Mouse (Mus musculus): ENCODE results near the gene Trim46. TPM values are rescaled to one million over a fixed set of nuclear protein-coding genes. Genes with fewer than 3 reads are reported as not detected.

Gene Trim46
- polyA plus RNA-seq, 1 experiment from 2014 or later, result 1.9 TPM

DNA sequence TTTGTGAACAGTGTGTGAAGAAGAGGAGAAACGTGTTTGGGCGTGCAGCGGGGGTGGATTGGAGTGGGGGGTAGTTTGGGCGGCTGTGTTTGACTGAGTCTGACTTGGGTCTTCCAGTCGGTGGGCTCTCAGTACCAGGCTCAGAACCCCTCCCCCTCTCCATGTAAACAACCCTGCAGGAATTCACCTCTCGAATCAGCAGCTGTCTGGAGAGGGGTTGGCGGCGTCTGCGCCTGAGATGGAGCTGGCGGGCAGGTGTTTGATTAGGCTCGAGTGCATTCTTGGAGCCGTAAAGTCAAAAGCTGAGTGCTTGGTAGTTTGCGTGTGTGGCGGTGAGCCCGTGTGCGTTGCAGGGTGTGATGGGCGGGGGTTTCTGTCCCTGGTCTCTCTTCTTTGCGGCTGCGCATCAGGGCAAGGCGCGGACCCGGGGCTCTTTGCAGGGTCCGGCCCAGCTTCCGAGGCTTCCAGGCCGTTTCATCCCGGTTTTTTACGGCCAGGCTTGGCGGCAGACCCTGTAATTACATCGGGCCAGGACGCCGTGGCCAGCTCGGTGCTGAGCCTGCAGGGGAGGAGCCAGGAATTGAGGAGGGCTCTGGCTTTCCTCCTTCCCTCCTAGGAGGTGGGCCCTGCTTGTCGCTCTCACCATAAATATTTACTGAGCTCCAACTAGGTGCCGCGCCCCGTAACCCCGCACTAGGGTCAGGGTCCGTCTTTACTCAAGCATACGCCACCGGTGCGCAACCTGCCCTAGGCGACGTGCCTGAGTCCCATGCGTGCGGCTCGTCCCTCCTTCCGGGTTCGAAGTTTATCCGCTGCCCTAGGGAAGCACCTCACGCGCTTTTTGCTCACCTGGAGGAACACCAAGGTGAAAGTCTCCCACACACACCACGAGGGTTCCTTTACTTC, 34.8 kb upstream of the Trim46 start, which contains the start of gene Efna1:
Gene Efna1 (minus strand): TSS at position 537 of the 906 bp plus-strand sequence.
- WGBS, result under 1% methylated on average over 52 of the region's 52 CpGs
- peaks cover 65% of the 10 kb centered on the region for H3K4me1 ChIP-seq
- peak within 1 kb of the TSS; percentile 77 for H3K4me3 ChIP-seq
- H3K36me3 ChIP-seq, result peaks cover 7% of the 10 kb centered on the region
- H3K27me3 ChIP-seq (ENCODE audit: insufficient read depth, poor library complexity, severe bottlenecking), result 0 out of 2 replicates have a peak, but pooled peaks cover 13% of the 10 kb centered on the region
- H3K27ac ChIP-seq, result peak within 1 kb of the TSS; percentile 92
- DNase-seq (ENCODE audit: low spot score), result no peak
- H3K9me3 ChIP-seq, result no peaks in the 10 kb centered on the region

DNA sequence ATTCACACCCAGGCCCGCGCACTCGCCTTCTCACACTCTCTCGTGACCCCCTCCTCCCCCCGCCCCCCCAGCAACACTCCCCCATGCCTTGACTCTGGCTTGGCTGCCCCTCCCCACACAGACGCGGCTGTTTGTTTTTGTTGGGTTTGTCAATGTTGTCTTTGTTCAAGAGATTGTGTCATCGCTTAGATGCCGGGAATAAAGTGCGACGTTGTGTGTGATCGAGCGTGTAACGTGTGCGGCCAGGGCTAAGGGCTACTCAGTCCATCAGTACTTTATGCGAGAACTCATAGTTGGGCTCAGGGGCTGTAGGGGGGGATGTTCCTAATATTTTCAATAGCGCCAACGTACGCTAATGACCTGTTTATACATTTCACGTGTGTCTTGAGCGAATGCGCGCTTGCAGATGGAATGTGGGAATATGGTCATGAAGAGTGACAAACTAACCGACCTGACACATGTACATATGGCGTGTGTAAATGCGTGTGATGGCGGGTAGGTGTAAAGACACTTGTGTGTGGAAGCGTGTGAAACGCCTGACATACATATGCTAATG, 34.0 kb upstream of the Trim46 start:
- H3K9me3 ChIP-seq, result no peaks in the 10 kb centered on the region
- 0 out of 2 replicates have a peak, but pooled peaks cover 13% of the 10 kb centered on the region for H3K27me3 ChIP-seq (ENCODE audit: insufficient read depth, poor library complexity, severe bottlenecking)
- H3K4me3 ChIP-seq, result peak overlapping the region; percentile 77
- peaks cover 65% of the 10 kb centered on the region for H3K4me1 ChIP-seq
- DNase-seq (ENCODE audit: low spot score), result no peak
- WGBS, result under 1% methylated on average over 29 of the region's 29 CpGs
- H3K27ac ChIP-seq, result peak overlapping the region; percentile 92
- peaks cover 15% of the 10 kb centered on the region for H3K36me3 ChIP-seq

DNA sequence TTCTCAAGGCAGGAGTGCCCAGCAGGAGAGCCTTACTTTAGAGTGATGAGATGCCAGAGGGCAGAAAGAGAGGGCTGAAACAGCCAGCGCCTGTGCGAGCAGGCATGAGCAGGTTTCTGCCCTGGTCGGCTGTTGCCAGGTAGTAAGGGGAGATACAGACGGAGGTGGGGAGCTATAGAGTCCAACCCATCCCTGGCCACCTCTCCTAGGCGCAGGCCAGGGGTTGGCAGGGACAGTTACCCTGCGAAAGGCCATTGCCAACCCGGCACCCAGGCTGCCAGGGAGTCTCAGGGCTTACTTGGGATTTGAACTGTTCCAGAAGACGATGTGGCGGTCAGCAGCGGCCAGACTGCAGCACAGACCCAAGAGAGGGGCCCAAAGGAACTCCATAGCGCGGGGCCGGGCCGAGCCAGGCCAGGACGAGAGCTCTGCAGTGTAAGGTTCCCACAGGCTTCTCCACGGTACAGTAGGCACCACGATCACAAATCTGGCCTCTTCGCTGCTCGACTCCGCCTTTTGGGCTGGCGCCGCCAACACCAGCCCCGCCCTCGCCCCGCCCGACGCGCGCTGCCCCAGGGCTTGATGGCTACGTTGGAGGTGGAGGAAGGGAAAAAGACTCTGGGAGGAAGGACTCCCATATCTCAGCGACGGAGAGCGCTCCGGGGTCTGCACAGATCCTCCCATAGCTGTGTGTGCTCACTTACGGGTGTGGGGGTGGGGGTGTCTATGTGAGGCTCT, 33.2 kb upstream of the Trim46 start:
- peak; percentile 90 for DNase-seq (ENCODE audit: low spot score)
- 2% methylated on average over 35 of the region's 35 CpGs for WGBS
- H3K36me3 ChIP-seq, result peaks cover 19% of the 10 kb centered on the region
- H3K27ac ChIP-seq, result peak overlapping the region; percentile 92
- H3K4me1 ChIP-seq, result peaks cover 65% of the 10 kb centered on the region
- 0 out of 2 replicates have a peak, but pooled peaks cover 12% of the 10 kb centered on the region for H3K27me3 ChIP-seq (ENCODE audit: insufficient read depth, poor library complexity, severe bottlenecking)
- peak overlapping the region; percentile 77 for H3K4me3 ChIP-seq
- H3K9me3 ChIP-seq, result no peaks in the 10 kb centered on the region

DNA sequence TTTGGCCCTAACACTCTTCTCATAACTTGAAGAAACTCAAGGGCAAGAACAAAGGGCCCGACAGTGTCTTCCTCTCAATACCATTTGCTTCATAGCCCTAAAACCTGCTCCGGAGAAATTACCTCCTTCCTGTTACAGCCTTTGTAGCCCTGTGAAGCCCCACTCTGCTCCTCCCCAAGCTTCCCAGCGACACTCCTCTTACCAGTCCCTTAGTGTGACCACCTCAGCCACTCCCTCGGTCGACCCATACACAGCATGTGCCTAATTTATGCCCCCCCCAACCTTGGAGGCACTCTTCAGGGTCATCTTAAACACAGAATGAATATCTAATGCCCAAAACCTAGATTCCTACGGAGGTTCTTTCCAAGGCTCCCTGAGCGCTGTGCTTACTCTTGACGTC, 32.5 kb upstream of the Trim46 start:
- H3K4me1 ChIP-seq, result peaks cover 65% of the 10 kb centered on the region
- 0 out of 2 replicates have a peak, but pooled peaks cover 8% of the 10 kb centered on the region for H3K27me3 ChIP-seq (ENCODE audit: insufficient read depth, poor library complexity, severe bottlenecking)
- peak overlapping the region; percentile 92 for H3K27ac ChIP-seq
- WGBS, result 4% methylated on average over 8 of the region's 8 CpGs
- DNase-seq (ENCODE audit: low spot score), result no peak
- peak overlapping the region; percentile 77 for H3K4me3 ChIP-seq
- peaks cover 23% of the 10 kb centered on the region for H3K36me3 ChIP-seq
- H3K9me3 ChIP-seq, result no peaks in the 10 kb centered on the region

DNA sequence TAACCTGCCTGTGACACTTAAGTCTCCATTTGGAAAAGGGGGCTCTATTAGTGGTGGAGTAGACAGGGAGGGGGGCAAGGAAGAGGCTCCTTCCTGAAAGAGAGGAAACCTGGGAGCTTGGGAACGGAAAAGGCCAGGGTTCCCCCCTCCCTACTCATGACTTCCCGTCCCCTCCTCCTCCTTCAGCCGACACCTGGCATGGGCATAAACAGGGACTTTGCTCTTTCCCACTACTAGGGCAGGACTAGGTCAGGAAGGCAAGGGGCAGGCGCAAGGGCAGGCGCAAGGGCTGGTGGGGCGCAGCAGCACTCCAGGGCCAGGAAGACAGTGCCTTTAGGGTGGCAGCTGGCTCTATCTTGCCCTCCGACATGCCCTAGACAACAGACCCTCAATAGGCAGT, 32.0 kb upstream of the Trim46 start:
- Histone ChIP-seq H3K4me1 (peaks cover 65% of the 10 kb centered on the region), H3K36me3 (peaks cover 28% of the 10 kb centered on the region), H3K4me3 (peak overlapping the region; percentile 77), H3K9me3 (no peaks in the 10 kb centered on the region), H3K27me3 (ENCODE audit: insufficient read depth, poor library complexity, severe bottlenecking) (0 out of 2 replicates have a peak, but pooled peaks cover 8% of the 10 kb centered on the region), H3K27ac (peak overlapping the region; percentile 92)
- WGBS, result 32% methylated on average over 7 of the region's 7 CpGs
- DNase-seq (ENCODE audit: low spot score), result no peak

DNA sequence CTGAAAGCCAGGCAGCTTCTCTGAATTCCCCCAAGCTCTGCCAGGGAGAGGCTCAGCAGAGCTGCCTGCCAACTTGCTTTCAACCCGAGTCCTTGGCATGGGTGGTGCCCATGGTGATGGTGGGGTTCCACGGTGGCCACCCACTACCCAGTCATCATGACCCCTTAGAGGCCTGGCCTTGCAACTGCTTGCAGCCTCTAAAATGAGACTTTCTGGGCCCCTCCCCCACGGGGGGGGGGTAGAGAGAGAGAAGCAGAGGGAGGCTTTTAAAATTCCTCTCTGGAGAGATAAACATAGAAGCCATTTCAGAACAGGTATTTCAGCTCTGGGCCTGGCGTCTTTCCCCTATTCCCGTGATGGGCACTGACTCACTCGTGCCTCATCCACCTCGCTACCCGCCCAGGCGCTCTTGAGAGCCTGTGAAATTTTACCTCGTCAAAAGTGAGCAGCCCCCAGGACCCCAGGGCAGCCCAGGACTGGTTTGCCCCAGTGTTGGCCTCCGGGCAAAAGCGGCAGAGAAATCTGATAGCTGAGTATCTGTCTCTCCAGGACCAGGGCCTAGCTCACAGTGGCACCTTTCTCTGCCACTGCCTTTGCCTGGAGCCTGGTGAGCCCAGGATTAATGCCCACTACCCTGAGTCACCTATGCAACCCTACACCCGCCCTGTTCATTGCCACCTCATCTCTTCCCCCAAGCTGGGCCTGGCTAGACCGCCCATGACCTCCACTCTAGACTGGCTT, 31.3 kb upstream of the Trim46 start:
- Histone ChIP-seq H3K9me3 (no peaks in the 10 kb centered on the region), H3K27me3 (ENCODE audit: insufficient read depth, poor library complexity, severe bottlenecking) (0 out of 2 replicates have a peak, but pooled peaks cover 8% of the 10 kb centered on the region), H3K4me1 (peaks cover 66% of the 10 kb centered on the region), H3K36me3 (peaks cover 33% of the 10 kb centered on the region), H3K4me3 (peak overlapping the region; percentile 77), H3K27ac (peak overlapping the region; percentile 92)
- no peak for DNase-seq (ENCODE audit: low spot score)
- 15% methylated on average over 14 of the region's 14 CpGs for WGBS

DNA sequence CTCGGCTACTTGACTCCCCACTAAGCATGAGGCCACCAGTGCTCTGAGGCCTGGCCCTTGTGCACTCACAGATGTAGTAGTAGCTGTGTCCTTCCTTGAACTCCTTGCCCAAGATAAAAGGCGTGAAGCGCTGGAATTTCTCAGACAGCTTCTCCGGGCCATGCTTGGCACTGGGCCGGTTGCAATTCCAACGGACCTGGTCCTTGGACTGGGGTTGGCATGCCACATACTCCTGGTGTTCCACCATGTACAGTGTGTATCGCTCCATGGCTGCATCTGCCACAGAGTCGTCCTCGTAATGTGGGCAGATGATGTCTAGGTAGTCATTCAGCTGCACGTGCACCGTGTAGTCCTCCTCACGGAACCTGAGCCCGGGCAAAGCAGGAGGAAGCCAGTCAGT, 30.0 kb upstream of the Trim46 start:
- Histone ChIP-seq H3K4me1 (peaks cover 59% of the 10 kb centered on the region), H3K4me3 (peak overlapping the region; percentile 77; the same call in 1 of the 2 replicates), H3K36me3 (peaks cover 42% of the 10 kb centered on the region), H3K27ac (no peak overlapping the region), H3K27me3 (ENCODE audit: insufficient read depth, poor library complexity, severe bottlenecking) (0 out of 2 replicates have a peak, but pooled peaks cover 8% of the 10 kb centered on the region), H3K9me3 (no peaks in the 10 kb centered on the region)
- WGBS, result 84% methylated on average over 13 of the region's 13 CpGs
- DNase-seq (ENCODE audit: low spot score), result no peak

DNA sequence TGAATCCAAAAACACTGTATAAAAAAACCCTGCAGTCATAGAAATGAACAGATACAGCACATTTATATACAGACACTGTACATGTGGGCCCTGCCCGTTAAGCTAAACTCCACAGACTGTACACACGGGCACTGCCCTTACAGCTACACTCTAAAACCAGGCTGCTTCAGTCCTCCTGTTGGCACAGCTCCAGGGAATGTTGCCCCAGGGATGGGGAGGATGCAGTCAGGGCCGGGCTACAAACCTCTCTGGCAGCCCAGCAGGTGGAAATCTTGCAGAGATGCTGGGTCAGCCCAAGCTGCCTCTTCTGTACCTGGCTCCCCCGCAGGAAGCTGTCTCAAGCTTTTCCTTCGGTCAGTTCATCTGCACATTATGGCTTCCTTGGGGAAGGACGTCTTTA, 25.7 kb upstream of the Trim46 start:
- peaks cover 45% of the 10 kb centered on the region for H3K36me3 ChIP-seq
- no peak overlapping the region for H3K4me3 ChIP-seq
- DNase-seq (ENCODE audit: low spot score), result no peak
- H3K4me1 ChIP-seq, result peaks cover 57% of the 10 kb centered on the region
- WGBS, result 69% methylated on average over 6 of the region's 6 CpGs
- H3K27ac ChIP-seq, result no peak overlapping the region
- H3K27me3 ChIP-seq (ENCODE audit: insufficient read depth, poor library complexity, severe bottlenecking), result no peaks in the 10 kb centered on the region
- no peaks in the 10 kb centered on the region for H3K9me3 ChIP-seq

DNA sequence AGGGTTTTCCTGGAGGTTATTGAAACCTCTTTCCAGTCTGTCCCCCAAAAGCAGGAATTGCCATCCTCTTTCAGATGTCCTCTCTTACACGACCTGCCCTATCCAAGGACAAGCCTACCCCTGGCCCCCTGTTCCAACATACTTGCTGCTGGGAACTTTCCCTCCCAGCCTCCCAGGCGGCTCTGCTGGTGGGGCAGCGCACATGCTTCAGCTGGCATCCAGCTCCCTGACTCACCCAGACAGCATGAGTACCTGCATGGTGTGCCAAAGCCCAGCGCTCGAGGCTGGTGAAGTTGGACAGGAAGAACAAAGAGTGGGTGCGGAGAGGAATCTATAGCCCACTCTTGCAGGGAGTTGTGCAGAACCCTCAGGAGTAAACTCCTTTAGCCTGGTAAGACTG, 24.8 kb upstream of the Trim46 start:
- DNase-seq (ENCODE audit: low spot score), result no peak
- Histone ChIP-seq H3K27me3 (ENCODE audit: insufficient read depth, poor library complexity, severe bottlenecking) (no peaks in the 10 kb centered on the region), H3K4me1 (peaks cover 56% of the 10 kb centered on the region), H3K36me3 (peaks cover 40% of the 10 kb centered on the region), H3K4me3 (peak overlapping the region; percentile 66), H3K27ac (peak overlapping the region; percentile 91), H3K9me3 (no peaks in the 10 kb centered on the region)
- 65% methylated on average over 6 of the region's 6 CpGs for WGBS

DNA sequence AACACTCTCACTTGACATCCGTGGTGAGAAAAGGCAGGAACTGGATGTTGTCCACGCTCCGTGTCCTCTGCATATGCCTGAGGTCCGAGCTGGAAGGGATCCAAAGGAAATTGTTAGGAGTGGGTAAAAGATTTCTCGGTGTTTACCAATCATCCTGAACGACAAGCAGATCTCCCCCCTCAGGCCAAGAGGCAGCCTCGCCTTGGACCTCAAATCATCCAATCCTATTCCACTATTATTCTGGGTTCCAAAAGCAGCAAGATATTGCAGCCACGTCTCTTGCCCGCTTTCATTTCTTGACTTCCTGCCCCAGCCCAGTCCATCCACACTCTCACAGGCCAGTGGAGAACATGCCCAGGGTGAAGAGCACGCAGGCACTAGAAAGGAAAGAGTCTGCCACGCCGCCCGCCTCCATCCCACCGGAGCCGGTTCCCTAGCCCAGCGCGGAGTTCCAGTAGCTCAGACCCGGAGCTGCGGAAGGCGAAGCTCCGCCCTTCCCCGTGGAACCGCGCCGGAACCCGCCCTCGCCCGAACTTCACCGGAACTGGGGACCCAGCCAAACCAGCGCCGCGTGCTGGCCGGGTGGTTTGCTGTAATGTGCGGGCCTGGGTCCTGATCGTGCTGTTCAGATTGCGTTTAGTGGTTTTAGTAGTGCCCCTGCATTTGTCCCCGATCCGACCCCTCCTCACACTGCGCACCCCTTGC, 24.1 kb upstream of the Trim46 start, which contains the start of gene Slc50a1:
Gene Slc50a1 (minus strand): TSS at position 520 of the 705 bp plus-strand sequence.
- Histone ChIP-seq H3K36me3 (peaks cover 33% of the 10 kb centered on the region), H3K4me1 (peaks cover 55% of the 10 kb centered on the region), H3K27me3 (ENCODE audit: insufficient read depth, poor library complexity, severe bottlenecking) (no peaks in the 10 kb centered on the region), H3K9me3 (no peaks in the 10 kb centered on the region), H3K4me3 (peak within 1 kb of the TSS; percentile 66), H3K27ac (peak within 1 kb of the TSS; percentile 91)
- DNase-seq (ENCODE audit: low spot score), result peak; percentile 87
- WGBS, result 3% methylated on average over 39 of the region's 39 CpGs

DNA sequence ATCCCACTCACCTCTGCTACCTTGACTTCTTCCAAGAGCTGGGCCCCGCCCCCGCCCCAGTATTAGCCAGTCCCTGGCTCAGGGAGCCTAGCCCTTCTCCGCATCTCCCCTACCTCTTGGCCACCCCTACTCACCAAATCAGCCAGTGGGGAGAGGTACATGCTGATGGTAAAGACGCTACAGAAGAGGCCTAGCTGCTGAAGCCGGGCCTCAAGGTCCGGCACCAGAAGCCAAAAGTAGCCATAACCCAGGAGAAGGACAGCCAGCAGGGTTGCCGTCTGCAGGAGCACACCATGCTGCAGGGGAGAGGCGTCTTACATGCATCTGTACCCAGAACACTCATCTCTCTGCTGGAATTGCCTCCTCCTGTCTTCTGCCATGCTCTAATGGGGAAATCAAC, 22.8 kb upstream of the Trim46 start:
- no peaks in the 10 kb centered on the region for H3K27me3 ChIP-seq (ENCODE audit: insufficient read depth, poor library complexity, severe bottlenecking)
- H3K27ac ChIP-seq, result peak overlapping the region; percentile 91; the same call in 1 of the 2 replicates
- peaks cover 25% of the 10 kb centered on the region for H3K36me3 ChIP-seq
- H3K4me1 ChIP-seq, result peaks cover 55% of the 10 kb centered on the region
- DNase-seq (ENCODE audit: low spot score), result no peak
- no peaks in the 10 kb centered on the region for H3K9me3 ChIP-seq
- 49% methylated on average over 8 of the region's 8 CpGs for WGBS
- H3K4me3 ChIP-seq, result peak overlapping the region; percentile 66; the same call in 1 of the 2 replicates

All from heart, embryonic 10.5 days (tissue).